8 mouse cellular contexts compared by ENCODE assay signal in genomic region chr4:45972448-45972854, GRCm38 (mm10). TPM values are rescaled to one million over a fixed set of nuclear protein-coding genes. Genes with fewer than 3 reads are reported as not detected.
DNase-seq lines count a peak whose midpoint lies in the region; ATAC-seq and TF ChIP-seq lines count a peak whose summit lies in the region.

No protein-coding gene starts in this region.

- 0% methylated on average over 40 of the region's 53 CpGs for WGBS in stomach, embryonic 16.5 days

- intact Hi-C loops in left cerebral cortex, adult 2 months (cut with DNase I): loop anchor here (1.0 to 2.0 kb wide), 2 partner anchors 154 to 564 kb away; partner anchors contain the start of gene Slc25a51

- H3K9ac ChIP-seq in stomach, embryonic 16.5 days (ENCODE audit: low read length): peak overlapping the region; percentile 80

- H3K4me1 ChIP-seq in megakaryocyte, embryonic 14.5 days: peaks cover 75% of the 10 kb centered on the region
- H3K4me1 ChIP-seq in stomach, embryonic 16.5 days (ENCODE audit: control insufficient read depth, insufficient read depth, low read length): peaks cover 13% of the 10 kb centered on the region

- peak; percentile 14 to 52; a peak in 3 of 4 replicates for ATAC-seq in hematopoietic stem cell, adult 5-6 weeks (replicated peaks in 1 of 2; ENCODE audit: insufficient read depth in 1 of 2, low FRiP score in 2 of 2, low TSS enrichment in 1 of 2, low read depth in 1 of 2, poor library complexity in 2 of 2, severe bottlenecking in 2 of 2)
- ATAC-seq in stomach, embryonic 16.5 days (ENCODE audit: insufficient read depth, low FRiP score): peak; percentile 79

- DNase-seq in embryo, embryonic 10 days (ENCODE audit: low spot score): peak; percentile 35
- DNase-seq in embryo, embryonic 9.5 days (ENCODE audit: extremely low spot score): no peak
- peak; percentile 57 for DNase-seq in A20 (ENCODE audit: low read depth, low spot score)
- DNase-seq in embryo, embryonic 10.5 days (ENCODE audit: low spot score): peak; percentile 47
- DNase-seq in left cerebral cortex, adult 2 months (ENCODE audit: extremely low spot score in 1 of 2, low spot score in 2 of 2): peak; percentile 65 to 69

- peak overlapping the region; percentile 65 for H3K27ac ChIP-seq in left cerebral cortex, adult 2 months
- H3K27ac ChIP-seq in stomach, embryonic 16.5 days (ENCODE audit: low read length): peak overlapping the region; percentile 50

- peak overlapping the region; percentile 91 for H3K4me2 ChIP-seq in stomach, embryonic 16.5 days (ENCODE audit: low read depth, low read length)

- H3K4me3 ChIP-seq in left cerebral cortex, adult 2 months: peak overlapping the region; percentile 79
- H3K4me3 ChIP-seq in megakaryocyte, embryonic 14.5 days (replicated peaks): peak overlapping the region; percentile 97
- peak overlapping the region; percentile 87 for H3K4me3 ChIP-seq in stomach, embryonic 16.5 days (replicated peaks; ENCODE audit: low read length)

- peaks cover 6% of the 10 kb centered on the region for H3K36me3 ChIP-seq in megakaryocyte, embryonic 14.5 days (replicated peaks; ENCODE audit: low read length)
- H3K36me3 ChIP-seq in stomach, embryonic 16.5 days (ENCODE audit: control insufficient read depth, insufficient read depth, low read length): no peaks in the 10 kb centered on the region

- no peak for TF ChIP-seq CTCF in left cerebral cortex, adult 2 months (IDR thresholded peaks at IDR 0.05)

- H3K9me3 ChIP-seq in megakaryocyte, embryonic 14.5 days: peaks cover 2% of the 10 kb centered on the region; the same call in 1 of the 2 replicates
- H3K9me3 ChIP-seq in stomach, embryonic 16.5 days (replicated peaks; ENCODE audit: control insufficient read depth, low read length): no peaks in the 10 kb centered on the region

- no peaks in the 10 kb centered on the region for H3K27me3 ChIP-seq in megakaryocyte, embryonic 14.5 days (replicated peaks)
- no peaks in the 10 kb centered on the region for H3K27me3 ChIP-seq in stomach, embryonic 16.5 days (ENCODE audit: control insufficient read depth, insufficient read depth, low read length)

RNA-seq across cellular contexts. Expression of gene Tdrd7, which starts 7.3 kb away (rescaled TPM):
- 14.4 and 15.2 TPM in 2 replicates for total RNA-seq in hematopoietic stem cell, adult 5-6 weeks (2017)
- total RNA-seq in left cerebral cortex, adult 2 months (2021): 10 to 100 TPM; 26.5 to 31.5 TPM
- polyA plus RNA-seq in megakaryocyte, embryonic 14.5 days (2012; ENCODE audit: insufficient read depth, low replicate concordance): 1.6 TPM in 1 of 2 replicates, not detected in the other
- 22.6 and 24.5 TPM in 2 replicates for polyA plus RNA-seq in stomach, embryonic 16.5 days (2015; fragmentation: Nextera tagmentation; extraction: Ambion mirVana)
